Mouse (Mus musculus): Measurements from ENCODE around the gene Dgkh.
A peak's percentile ranks its signal among the peaks of the same experiment; 100 is the strongest.

Dgkh gene

DNA sequence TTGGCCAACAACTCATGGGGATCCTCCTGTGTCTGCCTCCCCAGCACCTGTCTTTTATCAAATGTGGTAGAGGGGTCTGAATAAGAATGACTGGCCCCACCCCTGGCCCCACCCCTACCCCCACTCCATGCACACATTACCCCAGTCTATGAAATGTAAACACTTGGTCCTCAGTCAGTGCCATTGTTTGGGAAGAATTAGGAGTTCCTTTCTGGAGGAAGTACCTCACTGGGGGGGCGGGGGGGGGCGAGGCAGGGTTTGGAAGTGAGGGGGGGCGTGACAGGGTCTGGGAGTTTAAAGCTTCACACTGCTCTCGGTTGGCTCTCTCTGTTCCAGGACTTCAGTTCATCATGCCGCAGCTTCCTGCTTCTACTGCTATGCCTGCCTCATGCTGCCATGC lies 10.5 kb downstream of the Dgkh start:
- no peak for DNase-seq (ENCODE audit: low spot score in 2 of 2)

GRCm38 (mm10) chr14:78716035-78716434 lies 16.5 kb downstream of the Dgkh start:
- DNase-seq (ENCODE audit: low spot score in 2 of 2): peak in 1 of 2 experiments; percentile 51

DNA sequence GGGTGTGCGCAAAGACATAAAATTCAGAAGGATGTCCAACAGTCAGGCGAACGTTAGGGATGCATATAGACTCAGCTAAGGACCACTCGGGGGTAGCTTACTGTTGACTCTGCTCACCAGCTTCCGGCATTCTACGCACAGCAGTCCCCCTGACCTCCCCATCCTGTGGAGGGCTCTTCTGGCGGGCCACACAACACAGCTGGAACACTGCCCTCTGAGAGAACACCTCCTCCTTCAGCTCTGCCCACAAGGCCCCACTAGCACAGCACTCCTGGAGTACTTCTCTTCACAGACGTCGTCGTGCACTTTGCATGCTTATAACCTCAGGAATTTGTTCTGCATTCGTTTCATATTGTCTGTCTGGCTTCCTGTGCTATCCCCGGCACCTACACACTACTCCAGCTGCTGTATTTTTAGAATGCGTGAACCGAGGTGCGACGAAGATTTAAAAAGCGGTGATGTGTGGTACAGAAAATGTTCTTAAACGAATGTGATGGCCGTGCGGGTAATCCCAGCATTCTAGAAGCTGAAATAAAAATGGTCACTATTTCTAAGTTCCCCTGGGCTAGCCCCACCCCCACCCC lies 19.9 kb downstream of the Dgkh start:
- peak in 1 of 2 experiments; percentile 39 for DNase-seq (ENCODE audit: low spot score in 2 of 2)

DNA sequence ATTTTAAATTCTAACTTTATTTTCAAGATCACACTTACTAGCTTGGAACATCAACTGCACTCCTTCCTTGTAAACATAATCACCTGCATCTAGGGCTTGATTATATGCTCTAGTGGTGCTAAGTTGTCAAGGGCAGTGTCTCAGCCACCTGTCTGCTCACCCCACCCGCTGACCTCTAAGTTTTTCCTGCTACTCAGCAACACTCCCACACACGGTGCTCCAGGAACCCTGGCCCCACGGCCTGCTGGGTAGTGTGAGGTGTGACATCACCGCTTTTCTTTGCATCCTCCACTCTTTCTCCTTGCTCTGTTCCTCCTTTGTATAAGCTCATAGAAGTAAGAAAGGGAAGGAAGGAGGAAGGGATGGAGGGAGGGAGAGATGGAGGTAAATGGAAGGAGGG lies 21.9 kb downstream of the Dgkh start:
- no peak for DNase-seq (ENCODE audit: low spot score in 2 of 2)

DNA sequence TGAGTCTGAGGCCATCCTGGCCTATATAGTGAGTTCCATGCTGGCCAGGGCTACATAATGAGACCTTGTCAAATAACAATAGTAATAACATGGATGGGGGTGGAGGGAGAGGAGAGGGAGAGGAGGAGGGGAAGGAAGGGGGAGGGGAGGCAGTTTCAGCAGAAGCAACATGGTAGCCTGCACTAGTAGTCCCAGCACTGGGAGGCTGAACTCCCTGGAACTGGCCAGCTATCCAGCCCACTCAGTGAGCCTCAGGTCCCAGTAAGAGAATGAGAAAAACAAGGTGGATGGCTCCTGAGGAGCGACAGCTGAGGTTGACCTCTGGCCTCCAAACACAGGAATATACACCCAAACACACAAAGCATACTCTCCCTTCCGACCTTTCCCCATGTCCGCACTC lies 27.0 kb downstream of the Dgkh start:
- DNase-seq (ENCODE audit: low spot score in 2 of 2): no peak

DNA sequence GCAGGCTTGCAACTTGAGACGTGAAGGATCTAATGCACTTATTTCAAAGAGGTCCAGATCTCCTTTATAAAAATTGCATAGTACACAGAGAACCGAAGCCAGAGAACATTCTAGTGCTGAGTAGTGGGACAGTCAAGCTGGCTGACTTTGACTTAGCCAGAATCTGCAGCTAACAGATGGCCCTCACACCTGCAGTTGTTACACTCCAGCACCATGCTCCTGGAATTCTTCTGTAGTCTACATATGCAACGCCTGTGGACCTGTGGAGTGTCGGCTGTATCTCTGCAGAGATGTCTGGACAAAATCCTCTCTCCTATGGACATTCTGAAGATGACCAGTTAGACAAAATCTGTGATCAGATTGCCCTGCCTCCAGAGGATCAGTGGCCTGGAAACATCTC lies 28.6 kb downstream of the Dgkh start:
- DNase-seq (ENCODE audit: low spot score in 2 of 2): no peak

- no peak for DNase-seq (ENCODE audit: low spot score in 2 of 2)
Measured at GRCm38 (mm10) chr14:78703361-78703760, 29.2 kb downstream of the Dgkh start.

GRCm38 (mm10) chr14:78702048-78702447 lies 30.5 kb downstream of the Dgkh start:
- no peak for DNase-seq (ENCODE audit: low spot score in 2 of 2)

- DNase-seq (ENCODE audit: low spot score in 2 of 2): no peak
Measured at GRCm38 (mm10) chr14:78701501-78701900, 31.1 kb downstream of the Dgkh start.

DNA sequence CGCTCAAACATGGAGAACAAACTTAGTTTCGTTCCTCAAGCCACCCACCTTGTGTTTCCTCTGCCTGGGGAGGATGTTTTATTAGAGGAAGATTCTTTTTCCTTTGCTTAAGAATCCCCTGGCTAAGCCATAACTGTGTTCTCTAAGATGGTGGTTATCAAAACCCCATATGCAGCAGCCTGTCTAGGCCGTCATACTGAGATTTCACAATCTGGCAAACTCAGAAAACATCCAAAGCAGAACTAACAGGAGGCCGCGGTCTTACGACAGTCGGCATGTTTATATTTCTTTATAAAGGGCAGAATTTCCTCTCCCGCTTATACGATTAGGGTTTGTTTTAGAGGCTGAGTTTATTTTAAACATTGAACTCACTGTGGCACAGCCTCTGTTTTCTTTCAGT lies 31.5 kb downstream of the Dgkh start:
- DNase-seq (ENCODE audit: low spot score in 2 of 2): no peak

DNA sequence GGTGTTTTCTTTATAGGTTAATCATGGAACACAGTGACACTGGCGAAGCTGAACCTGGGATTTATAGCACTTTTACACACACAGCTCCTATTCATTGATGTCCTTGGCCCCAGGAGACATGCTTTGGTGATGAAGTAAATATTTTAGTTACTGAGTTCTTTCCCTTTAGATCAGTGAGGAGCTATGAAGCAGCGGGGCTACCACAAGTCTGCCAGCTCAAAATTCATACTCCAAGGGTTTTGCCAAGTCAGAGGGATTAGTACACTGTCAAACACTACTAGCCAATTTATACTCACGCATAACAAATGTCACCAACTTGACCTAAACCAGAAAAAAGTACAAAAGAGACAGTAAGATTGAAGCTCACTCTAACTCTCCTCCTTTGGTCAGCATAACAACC lies 32.9 kb downstream of the Dgkh start:
- no peak for DNase-seq (ENCODE audit: low spot score in 2 of 2)

GRCm38 (mm10) chr14:78699196-78699595 lies 33.4 kb downstream of the Dgkh start:
- DNase-seq (ENCODE audit: low spot score in 2 of 2): peak; percentile 39 to 60

- no peak for DNase-seq (ENCODE audit: low spot score in 2 of 2)
Measured at GRCm38 (mm10) chr14:78694121-78694520, 38.5 kb downstream of the Dgkh start.

DNA sequence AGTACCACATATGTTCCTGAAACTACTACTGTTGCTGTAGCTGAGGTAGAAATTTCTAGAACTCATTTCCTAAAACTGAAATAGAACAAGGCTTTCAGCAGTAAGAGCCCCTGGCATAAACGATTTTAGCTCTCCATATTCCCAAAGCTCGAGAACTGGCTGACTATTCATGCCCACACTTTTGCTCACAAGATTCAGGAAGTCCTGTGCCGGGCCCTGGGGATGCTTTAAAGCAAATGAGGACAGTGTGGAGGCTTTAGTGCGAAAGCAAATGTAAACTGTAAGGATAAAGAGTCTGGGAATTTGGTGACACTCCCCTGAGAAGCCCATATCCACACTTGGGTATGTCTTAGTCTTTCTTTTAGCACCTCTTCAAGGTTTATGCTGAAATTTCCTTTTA lies 40.0 kb downstream of the Dgkh start:
- DNase-seq (ENCODE audit: low spot score in 2 of 2): no peak

GRCm38 (mm10) chr14:78691926-78692487 lies 40.6 kb downstream of the Dgkh start:
- DNase-seq (ENCODE audit: low spot score in 2 of 2): no peak

- no peak for DNase-seq (ENCODE audit: low spot score in 2 of 2)
Measured at GRCm38 (mm10) chr14:78690883-78691282, 41.7 kb downstream of the Dgkh start.

GRCm38 (mm10) chr14:78690387-78690786 lies 42.2 kb downstream of the Dgkh start:
- DNase-seq (ENCODE audit: low spot score in 2 of 2): no peak

DNA sequence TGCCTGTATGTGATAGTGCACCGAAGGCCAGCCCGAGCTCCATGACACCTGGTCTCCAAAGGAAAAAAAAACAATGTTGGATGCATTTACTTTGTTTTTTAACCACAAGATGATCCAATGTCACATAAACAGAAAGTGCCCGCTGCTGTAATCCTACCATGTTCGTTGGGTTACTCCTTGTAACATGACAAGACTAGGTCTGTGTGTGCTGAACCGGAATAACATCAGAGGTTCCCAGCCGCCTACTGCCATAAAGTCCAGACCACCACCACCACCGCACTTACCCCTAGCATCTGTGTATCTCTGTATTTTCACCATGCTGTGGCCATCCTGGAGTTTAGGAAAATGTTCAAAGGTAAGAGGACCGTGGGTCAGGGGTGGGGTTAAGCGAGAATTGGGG lies 42.6 kb downstream of the Dgkh start:
- no peak for DNase-seq (ENCODE audit: low spot score in 2 of 2)

GRCm38 (mm10) chr14:78687716-78688115 lies 44.9 kb downstream of the Dgkh start:
- peak; percentile 16 to 30 for DNase-seq (ENCODE audit: low spot score in 2 of 2)

DNA sequence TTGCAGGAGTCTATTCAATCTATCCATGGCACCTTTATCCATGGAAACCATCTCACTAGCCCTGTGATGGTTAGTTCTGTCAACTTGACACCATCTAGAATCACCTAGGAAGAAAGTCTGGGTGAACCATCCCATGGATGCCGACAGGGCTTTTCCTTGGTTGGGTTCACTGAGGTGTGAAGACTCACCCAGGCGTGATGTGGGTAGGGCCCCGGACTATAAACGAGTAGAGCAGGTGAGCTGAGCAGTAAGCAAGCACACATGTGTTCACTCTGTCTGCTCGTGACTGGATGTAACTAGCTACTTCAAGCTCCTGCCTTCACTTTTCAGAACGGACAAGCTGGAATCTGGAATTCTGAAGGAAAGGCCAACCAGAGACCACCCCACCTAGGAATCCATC lies 45.9 kb downstream of the Dgkh start:
- DNase-seq (ENCODE audit: low spot score in 2 of 2): no peak

GRCm38 (mm10) chr14:78684171-78684570 lies 48.4 kb downstream of the Dgkh start:
- DNase-seq (ENCODE audit: low spot score in 2 of 2): no peak

DNA sequence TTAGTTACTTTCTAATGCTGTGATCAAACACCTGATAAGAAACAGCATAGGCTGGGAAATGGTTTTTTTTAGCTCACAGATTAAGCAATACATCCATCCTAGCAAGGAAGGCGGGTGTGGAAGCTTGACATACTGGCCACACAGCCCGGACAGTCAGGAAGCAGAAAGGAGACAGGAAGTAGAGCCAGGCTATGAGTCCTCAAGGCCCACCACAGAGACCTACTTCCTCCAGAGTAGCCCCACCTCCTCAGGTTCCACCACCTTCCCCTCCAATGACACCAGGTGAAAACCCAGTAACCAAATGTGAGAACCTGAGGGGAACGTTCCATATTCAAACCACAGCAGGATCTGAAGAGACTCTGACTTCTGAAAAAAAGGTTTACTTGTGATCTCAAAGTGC lies 53.6 kb downstream of the Dgkh start:
- peak; percentile 57 to 74 for DNase-seq (ENCODE audit: low spot score in 2 of 2)

- no peak for DNase-seq (ENCODE audit: low spot score in 2 of 2)
Measured at GRCm38 (mm10) chr14:78677852-78678588, 54.6 kb downstream of the Dgkh start.
